Mouse (Mus musculus): ENCODE measurements around the gene Krtap19-9b.

The Krtap19-9b gene

DNA sequence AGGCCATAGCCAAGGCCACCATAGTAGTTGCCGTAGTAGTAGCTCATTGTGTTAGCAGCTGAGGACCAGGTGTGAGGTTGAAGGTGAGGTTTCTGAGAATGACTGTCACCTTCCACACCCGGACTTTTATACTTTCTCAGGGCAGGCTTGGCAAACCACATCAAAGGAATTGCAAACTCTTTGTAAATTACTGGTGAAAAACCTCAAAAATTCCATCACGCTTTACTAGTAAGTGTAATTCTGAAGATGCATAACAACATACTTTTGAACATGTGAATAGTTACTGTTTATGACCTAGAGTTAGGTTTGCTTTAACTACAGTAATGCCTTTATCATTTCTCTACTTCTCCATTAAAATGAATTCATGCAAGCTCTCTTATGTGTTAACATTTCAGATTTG lies at the start of gene Krtap19-9b:
Krtap19-9b (minus strand) TSS at position 101 of the 400 bp plus-strand sequence.
- no peak for DNase-seq (ENCODE audit: low read depth, low spot score)

DNA sequence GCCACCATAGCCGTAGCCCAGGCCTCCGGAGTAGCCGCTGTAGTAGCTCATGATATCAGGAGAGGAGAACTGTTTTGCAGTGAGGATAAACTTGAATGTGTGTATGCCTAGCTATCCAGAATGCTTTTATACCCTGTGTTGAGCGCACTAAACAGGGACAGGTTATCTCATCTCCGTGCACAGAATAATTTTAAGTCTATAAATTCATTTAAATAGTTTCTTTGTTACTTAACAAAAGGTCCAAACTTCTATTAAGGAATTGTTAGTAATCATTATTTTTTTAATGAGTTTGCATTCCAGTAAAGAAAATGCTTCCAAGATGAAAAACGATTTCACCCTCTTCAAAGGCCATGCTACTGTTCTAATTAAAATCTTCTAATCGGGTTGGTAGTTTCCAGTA lies 30.7 kb upstream of the Krtap19-9b start, which contains the start of gene Krtap16-3:
Krtap16-3 (minus strand) TSS at position 101 of the 400 bp plus-strand sequence.
- DNase-seq (ENCODE audit: low read depth, low spot score) = no peak

GRCm38 (mm10) chr16:88941106-88941505 lies 9.0 kb upstream of the Krtap19-9b start:
- DNase-seq (ENCODE audit: low read depth, low spot score) = no peak

DNA sequence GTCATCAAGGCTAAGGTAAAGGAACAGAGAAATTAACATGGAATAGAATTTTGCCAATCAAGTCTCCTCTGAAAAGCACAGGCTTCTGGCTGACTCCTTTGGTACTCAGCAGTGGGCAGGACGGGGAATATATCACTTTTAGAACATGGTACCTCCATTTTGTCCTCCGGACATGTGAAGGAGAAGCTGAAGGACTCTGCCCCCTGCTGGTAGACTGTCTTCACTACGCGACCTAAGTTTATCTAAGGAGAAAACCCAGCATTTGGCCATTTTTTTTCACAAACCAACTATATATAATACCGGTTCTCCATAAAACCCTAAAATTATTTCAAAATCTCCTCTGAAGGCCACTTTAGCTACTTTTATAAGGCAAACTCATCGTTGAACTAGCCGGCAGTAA lies 6.2 kb upstream of the Krtap19-9b start:
- DNase-seq (ENCODE audit: low read depth, low spot score) = peak; percentile 5

- no peak for DNase-seq (ENCODE audit: low read depth, low spot score)
Measured at GRCm38 (mm10) chr16:88896357-88896756, 35.7 kb downstream of the Krtap19-9b start, which contains the start of gene Krtap19-5. Gene Krtap19-5 (minus strand): TSS chr16:88896457.

DNA sequence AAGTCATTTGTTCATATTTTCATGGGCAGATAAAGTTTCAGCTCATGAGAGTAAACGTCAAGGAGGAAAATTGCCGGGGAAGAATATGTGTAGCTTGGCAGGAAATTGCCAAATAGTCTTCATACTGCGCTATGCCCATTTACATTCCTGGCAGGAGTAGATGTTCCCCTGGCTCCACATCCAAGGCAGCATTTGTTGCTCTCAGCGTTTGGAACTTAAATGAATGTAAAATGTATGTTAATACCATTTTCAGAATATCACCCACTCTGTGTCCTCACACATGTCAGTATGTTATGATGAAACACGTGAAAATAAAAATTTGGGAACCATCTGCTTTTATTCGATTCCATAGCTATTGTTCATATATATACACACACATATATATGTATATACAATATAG lies 45.2 kb downstream of the Krtap19-9b start:
- no peak for DNase-seq (ENCODE audit: low read depth, low spot score)

- DNase-seq (ENCODE audit: low read depth, low spot score) = no peak
Measured at GRCm38 (mm10) chr16:88884989-88885388, 47.1 kb downstream of the Krtap19-9b start, which contains the start of gene Krtap19-4. Gene Krtap19-4 (minus strand): TSS chr16:88885089.

Measured in A20 (cell line).